Mouse (Mus musculus): Measurements from ENCODE around the gene Ubr3.

Ubr3 gene

DNA sequence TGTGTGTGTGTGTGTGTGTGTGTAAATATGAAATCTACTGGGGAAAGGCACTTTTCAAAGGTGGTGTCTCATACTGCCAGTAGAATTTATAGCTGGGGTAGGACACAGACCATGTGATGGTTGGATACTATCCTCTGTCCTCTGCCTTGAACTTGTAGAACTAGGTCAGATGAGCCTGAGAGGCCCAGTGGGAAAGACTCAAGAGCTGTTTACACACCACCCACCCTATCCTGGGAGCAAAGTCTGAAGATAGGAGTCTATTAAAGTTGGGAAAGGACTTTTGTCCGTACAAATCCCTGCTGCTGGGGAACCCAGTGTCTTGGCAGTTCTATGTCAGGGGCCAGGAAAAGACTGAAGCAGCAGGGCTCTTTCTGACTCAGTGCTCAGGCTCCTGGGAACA is 138.3 kb downstream of the Ubr3 start:
- no peak for DNase-seq

DNA sequence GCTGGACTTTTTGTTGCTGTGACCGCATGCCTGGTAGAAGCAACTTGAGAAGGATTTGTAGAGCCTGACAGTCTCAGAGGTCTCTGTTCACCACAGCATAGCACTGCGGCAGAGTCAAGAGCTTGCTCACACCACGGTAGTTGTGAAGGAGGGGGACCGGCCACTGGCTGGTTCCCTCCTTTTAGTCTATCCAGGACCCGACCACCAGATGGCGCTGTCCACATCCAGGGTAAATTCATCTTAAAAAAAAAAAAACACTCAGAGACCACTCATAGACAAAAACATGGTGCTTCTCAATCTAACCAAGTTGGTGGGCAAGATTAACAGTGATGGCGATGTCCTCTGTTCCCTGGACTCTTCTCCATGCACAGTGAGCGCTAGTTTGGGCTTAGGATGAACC is 140.2 kb downstream of the Ubr3 start:
- DNase-seq: peak; percentile 82

DNA sequence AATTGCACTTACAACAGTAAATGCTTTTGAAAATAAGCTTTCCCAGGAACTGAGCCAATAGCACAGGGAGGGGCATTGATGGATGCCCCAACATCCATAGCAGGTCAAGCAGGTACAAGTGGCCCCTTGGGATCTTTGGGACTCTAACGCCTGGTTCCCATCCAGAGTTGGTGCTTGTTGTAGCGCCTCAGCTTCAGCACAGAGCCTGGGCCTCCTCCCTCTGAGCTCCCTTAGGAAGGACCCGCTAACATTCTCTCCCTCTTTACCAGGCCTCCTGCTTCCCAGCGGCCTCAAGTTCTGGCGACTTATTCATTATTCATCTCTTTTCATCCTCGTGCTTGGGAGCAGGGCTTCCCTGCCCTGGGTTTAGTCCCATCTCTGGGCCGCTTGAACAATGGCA is 141.7 kb downstream of the Ubr3 start, which contains the start of gene Myo3b:
TSS of gene Myo3b (plus strand) at position 375 of the 400 bp plus-strand sequence.
- no peak for DNase-seq

GRCm38 (mm10) chr2:70044466-70044865 is 147.4 kb downstream of the Ubr3 start:
- DNase-seq: no peak

GRCm38 (mm10) chr2:70047868-70048267 is 150.8 kb downstream of the Ubr3 start:
- no peak for DNase-seq

DNA sequence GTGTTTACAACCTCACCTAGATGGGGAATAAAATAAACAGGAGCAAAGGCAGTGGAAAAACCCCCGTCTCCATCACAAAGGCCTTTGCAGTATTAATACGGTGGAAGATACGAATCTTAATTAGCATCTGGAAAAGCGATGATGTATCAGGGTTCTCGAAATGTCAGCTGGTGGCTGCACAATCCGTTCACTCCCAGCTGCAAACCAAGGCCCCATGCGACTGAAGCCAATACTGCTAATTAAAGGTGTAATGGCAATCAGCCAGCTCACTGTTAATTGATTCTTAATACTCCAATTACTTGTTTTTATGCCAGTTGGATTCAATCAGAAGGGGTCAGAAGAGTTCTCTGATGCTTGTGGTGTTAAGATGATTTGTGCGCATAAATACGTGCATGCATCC is 156.8 kb downstream of the Ubr3 start:
- no peak for DNase-seq

DNA sequence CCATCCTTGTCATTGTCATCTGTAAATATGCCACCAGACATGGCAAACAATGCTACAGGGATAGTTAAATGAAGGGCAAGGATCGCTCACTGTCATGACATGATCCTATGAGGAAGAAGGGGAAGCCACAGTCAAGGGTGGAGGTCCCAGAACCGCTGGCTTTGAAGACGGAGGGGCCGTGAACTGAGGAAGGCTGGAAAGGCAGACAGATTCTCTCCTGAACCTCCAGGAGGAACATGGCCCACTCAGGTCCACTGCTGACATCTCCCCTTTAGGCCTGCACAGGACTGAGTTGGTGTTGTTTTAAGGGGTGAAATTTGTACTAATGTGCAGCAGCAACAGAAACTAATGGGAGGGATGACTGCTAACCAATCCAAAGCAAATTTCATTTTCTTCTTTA is 161.2 kb downstream of the Ubr3 start:
- no peak for DNase-seq

- no peak for DNase-seq
Measured at GRCm38 (mm10) chr2:70060359-70061345, 163.6 kb downstream of the Ubr3 start.

GRCm38 (mm10) chr2:70065116-70065515 is 168.1 kb downstream of the Ubr3 start:
- DNase-seq: no peak

DNA sequence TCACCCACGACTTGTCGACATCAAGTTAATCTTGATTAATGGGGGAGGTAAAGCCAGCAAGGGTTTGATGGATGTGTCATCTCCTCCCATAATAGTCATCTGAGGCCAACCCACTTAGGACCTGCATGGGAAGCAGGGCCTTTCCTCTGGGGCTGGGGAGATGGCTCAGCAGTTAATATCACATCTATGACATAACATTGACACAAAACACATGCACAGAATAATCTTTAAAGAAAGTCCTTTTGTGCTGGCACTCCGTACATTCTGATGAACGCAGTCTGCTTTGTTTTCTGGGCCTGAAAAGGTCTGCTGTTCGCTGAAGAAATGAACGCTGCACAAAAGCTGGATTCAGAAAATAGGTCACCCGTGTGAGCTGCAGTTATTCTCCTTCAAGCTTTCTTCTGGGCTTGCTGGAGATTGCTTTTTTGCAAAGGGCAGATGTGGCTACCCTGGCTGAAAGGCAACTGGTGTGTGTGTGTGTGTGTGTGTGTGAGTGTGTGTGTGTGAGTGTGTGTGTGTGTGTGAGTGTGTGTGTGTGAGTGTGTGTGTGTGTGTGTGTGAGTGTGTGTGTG is 168.8 kb downstream of the Ubr3 start:
- DNase-seq: no peak

- no peak for DNase-seq
Measured at GRCm38 (mm10) chr2:70066338-70067022, 169.4 kb downstream of the Ubr3 start.

GRCm38 (mm10) chr2:70069861-70070260 is 172.8 kb downstream of the Ubr3 start:
- DNase-seq: no peak

Data from B cell, adult 2 months (primary cell).